Mouse (Mus musculus): Measurements from ENCODE around the gene Haus5. TPM values are rescaled to one million over a fixed set of nuclear protein-coding genes. Genes with fewer than 3 reads are reported as not detected.

Gene Haus5
- polyA plus RNA-seq, 1 experiment from 2014 or later = 41.2 TPM

DNA sequence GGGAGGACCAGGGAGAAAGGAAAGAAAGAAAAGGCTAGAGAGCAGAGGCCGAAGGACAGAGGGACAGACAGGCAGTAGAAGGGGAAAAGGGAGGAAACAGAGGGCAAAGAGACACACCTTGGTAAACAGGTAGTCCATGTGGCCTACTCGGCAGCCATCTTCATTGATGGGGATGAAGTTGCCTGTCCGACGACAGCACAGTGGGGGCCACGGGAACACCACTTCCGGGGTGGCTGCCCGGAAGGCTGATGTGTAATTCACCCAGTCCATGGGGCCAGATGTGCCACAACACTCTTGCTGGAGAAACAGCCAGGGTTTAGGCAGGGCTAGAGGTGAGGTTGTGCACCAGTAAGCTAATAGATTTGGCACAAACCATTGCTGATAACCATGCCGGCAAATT lies 59.9 kb downstream of the Haus5 start:
- Histone ChIP-seq H3K4me1 (peaks cover 7% of the 10 kb centered on the region; the same call in 1 of the 2 replicates), H3K4me3 (replicated peaks) (no peak overlapping the region), H3K4me2 (replicated peaks) (no peak overlapping the region), H3K9me3 (replicated peaks) (no peaks in the 10 kb centered on the region), H3K9ac (no peak overlapping the region), H3K36me3 (no peaks in the 10 kb centered on the region), H3K27ac (replicated peaks) (no peak overlapping the region), H3K27me3 (no peaks in the 10 kb centered on the region)
- 84% methylated on average over 8 of the region's 8 CpGs for WGBS
- ATAC-seq (ENCODE audit: insufficient number of reproducible peaks, low FRiP score, low TSS enrichment, low read depth) = no peak

DNA sequence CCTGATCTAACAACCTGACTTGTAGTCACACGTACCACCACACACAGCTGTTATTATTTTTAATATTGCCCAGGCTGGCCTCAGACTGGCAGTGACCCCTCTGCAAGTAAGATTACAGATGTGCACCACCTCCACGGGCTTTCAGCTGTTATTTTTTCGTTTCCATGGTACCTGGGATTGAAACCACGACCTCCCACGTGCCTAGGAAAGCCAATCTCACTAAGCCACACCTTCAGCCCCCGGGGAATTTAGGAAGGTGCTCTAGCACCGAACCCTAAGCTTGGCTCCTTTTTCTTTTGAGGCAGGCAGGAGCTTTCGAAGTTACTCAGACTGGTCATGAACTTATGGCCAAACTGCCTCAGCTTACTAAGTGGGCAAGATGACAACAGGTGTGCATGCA lies 60.4 kb downstream of the Haus5 start:
- WGBS = 42% methylated on average over 8 of the region's 8 CpGs

More for the DNA sequence above, 60.4 kb downstream of the Haus5 start:
- no peak for ATAC-seq (ENCODE audit: insufficient number of reproducible peaks, low FRiP score, low TSS enrichment, low read depth)
- no peak overlapping the region for H3K4me2 ChIP-seq (replicated peaks)
- H3K36me3 ChIP-seq = no peaks in the 10 kb centered on the region
- peaks cover 10% of the 10 kb centered on the region; the same call in 1 of the 2 replicates for H3K4me1 ChIP-seq
- no peak overlapping the region for H3K27ac ChIP-seq (replicated peaks)
- no peak overlapping the region for H3K4me3 ChIP-seq (replicated peaks)
- no peak overlapping the region for H3K9ac ChIP-seq
- H3K27me3 ChIP-seq = no peaks in the 10 kb centered on the region
- H3K9me3 ChIP-seq (replicated peaks) = no peaks in the 10 kb centered on the region

Other genes starting within 250 kb of the Haus5 start
- 2.2 and 2.4 TPM in 2 replicates for gene Hcst, start 245.1 kb downstream of the Haus5 start, polyA plus RNA-seq (2015; fragmentation: Nextera tagmentation; extraction: Ambion mirVana)
- gene Nfkbid, start 243.3 kb downstream of the Haus5 start, polyA plus RNA-seq (2015; fragmentation: Nextera tagmentation; extraction: Ambion mirVana) = 1.7 and 1.8 TPM in 2 replicates
- 52.0 and 61.3 TPM in 2 replicates for gene Aplp1, start 219.5 kb downstream of the Haus5 start, polyA plus RNA-seq (2015; fragmentation: Nextera tagmentation; extraction: Ambion mirVana)
- 1.1 and 1.3 TPM in 2 replicates for gene Kirrel2, start 207.3 kb downstream of the Haus5 start, polyA plus RNA-seq (2015; fragmentation: Nextera tagmentation; extraction: Ambion mirVana)
- 0.17 TPM in 2 replicates for gene Nphs1, start 206.7 kb downstream of the Haus5 start, polyA plus RNA-seq (2015; fragmentation: Nextera tagmentation; extraction: Ambion mirVana)
- not detected in 2 replicates for gene Prodh2, start 171.4 kb downstream of the Haus5 start, polyA plus RNA-seq (2015; fragmentation: Nextera tagmentation; extraction: Ambion mirVana)
- gene Arhgap33, start 129.9 kb downstream of the Haus5 start, polyA plus RNA-seq (2015; fragmentation: Nextera tagmentation; extraction: Ambion mirVana) = 12.2 and 16.2 TPM in 2 replicates
- 19.9 and 22.2 TPM in 2 replicates for gene Hspb6, start 112.8 kb downstream of the Haus5 start, polyA plus RNA-seq (2015; fragmentation: Nextera tagmentation; extraction: Ambion mirVana)
- gene Proser3, start 112.7 kb downstream of the Haus5 start, polyA plus RNA-seq (2015; fragmentation: Nextera tagmentation; extraction: Ambion mirVana) = 11.6 and 17.6 TPM in 2 replicates
- gene Lin37, start 105.2 kb downstream of the Haus5 start, polyA plus RNA-seq (2015; fragmentation: Nextera tagmentation; extraction: Ambion mirVana) = 45.6 and 46.8 TPM in 2 replicates
- 83.7 and 86.6 TPM in 2 replicates for gene U2af1l4, start 101.7 kb downstream of the Haus5 start, polyA plus RNA-seq (2015; fragmentation: Nextera tagmentation; extraction: Ambion mirVana)
- gene Gm49396, start 101.7 kb downstream of the Haus5 start, polyA plus RNA-seq (2015; fragmentation: Nextera tagmentation; extraction: Ambion mirVana) = 11.0 and 15.0 TPM in 2 replicates
- gene Psenen, start 101.4 kb downstream of the Haus5 start, polyA plus RNA-seq (2015; fragmentation: Nextera tagmentation; extraction: Ambion mirVana) = 136 and 140 TPM in 2 replicates
- 5.3 and 6.1 TPM in 2 replicates for gene Igflr1, start 99.6 kb downstream of the Haus5 start, polyA plus RNA-seq (2015; fragmentation: Nextera tagmentation; extraction: Ambion mirVana)
- 10.8 and 11.6 TPM in 2 replicates for gene Kmt2b, start 76.3 kb downstream of the Haus5 start, polyA plus RNA-seq (2015; fragmentation: Nextera tagmentation; extraction: Ambion mirVana)
- 1.5 and 1.8 TPM in 2 replicates for gene Zbtb32, start 66.1 kb downstream of the Haus5 start, polyA plus RNA-seq (2015; fragmentation: Nextera tagmentation; extraction: Ambion mirVana)
- gene Upk1a, start 52.1 kb downstream of the Haus5 start, polyA plus RNA-seq (2015; fragmentation: Nextera tagmentation; extraction: Ambion mirVana) = 0.54 and 0.75 TPM in 2 replicates
- gene Cox6b1, start 38.8 kb downstream of the Haus5 start, polyA plus RNA-seq (2015; fragmentation: Nextera tagmentation; extraction: Ambion mirVana) = 848 and 867 TPM in 2 replicates
- not detected in 2 replicates for gene Etv2, start 29.1 kb downstream of the Haus5 start, polyA plus RNA-seq (2015; fragmentation: Nextera tagmentation; extraction: Ambion mirVana)
- gene Rbm42, start 14.7 kb downstream of the Haus5 start, polyA plus RNA-seq (2015; fragmentation: Nextera tagmentation; extraction: Ambion mirVana) = 126 and 129 TPM in 2 replicates
- gene Pmis2, start 6.6 kb upstream of the Haus5 start, polyA plus RNA-seq (2015; fragmentation: Nextera tagmentation; extraction: Ambion mirVana) = not detected in 2 replicates
- 0.41 and 0.64 TPM in 2 replicates for gene 2200002J24Rik, start 33.9 kb upstream of the Haus5 start, polyA plus RNA-seq (2015; fragmentation: Nextera tagmentation; extraction: Ambion mirVana)
- gene Atp4a, start 47.2 kb upstream of the Haus5 start, polyA plus RNA-seq (2015; fragmentation: Nextera tagmentation; extraction: Ambion mirVana) = 0.29 and 0.63 TPM in 2 replicates
- gene Tmem147, start 64.5 kb upstream of the Haus5 start, polyA plus RNA-seq (2015; fragmentation: Nextera tagmentation; extraction: Ambion mirVana) = 191 and 200 TPM in 2 replicates
- gene Gapdhs, start 78.7 kb upstream of the Haus5 start, polyA plus RNA-seq (2015; fragmentation: Nextera tagmentation; extraction: Ambion mirVana) = 0.48 and 1.0 TPM in 2 replicates
- 163 and 182 TPM in 2 replicates for gene Sbsn, start 86.5 kb upstream of the Haus5 start, polyA plus RNA-seq (2015; fragmentation: Nextera tagmentation; extraction: Ambion mirVana)
- gene Dmkn, start 98.8 kb upstream of the Haus5 start, polyA plus RNA-seq (2015; fragmentation: Nextera tagmentation; extraction: Ambion mirVana) = 491 and 576 TPM in 2 replicates
- gene Krtdap, start 122.9 kb upstream of the Haus5 start, polyA plus RNA-seq (2015; fragmentation: Nextera tagmentation; extraction: Ambion mirVana) = 1,669 and 1,901 TPM in 2 replicates
- gene Ffar2, start 158.8 kb upstream of the Haus5 start, polyA plus RNA-seq (2015; fragmentation: Nextera tagmentation; extraction: Ambion mirVana) = 0.14 TPM in 1 of 2 replicates, not detected in the other
- not detected in 2 replicates for gene Ffar3, start 191.2 kb upstream of the Haus5 start, polyA plus RNA-seq (2015; fragmentation: Nextera tagmentation; extraction: Ambion mirVana)
- gene Ffar1, start 196.6 kb upstream of the Haus5 start, polyA plus RNA-seq (2015; fragmentation: Nextera tagmentation; extraction: Ambion mirVana) = not detected in 2 replicates
- gene Cd22, start 215.3 kb upstream of the Haus5 start, polyA plus RNA-seq (2015; fragmentation: Nextera tagmentation; extraction: Ambion mirVana) = 0.11 and 0.20 TPM in 2 replicates
- 1.00 and 1.4 TPM in 2 replicates for gene Mag, start 249.9 kb upstream of the Haus5 start, polyA plus RNA-seq (2015; fragmentation: Nextera tagmentation; extraction: Ambion mirVana)

Data from embryonic facial prominence, embryonic 15.5 days (tissue).